Mouse (Mus musculus) adrenal gland, adult 18-20 months (tissue): ENCODE measurements at regions not wholly inside any gene's neighbourhood (a gene's known extent, or its start where the extent isn't known, plus 50 kb on each side); places are given as distances from the start of the nearest gene placed in this dataset.
"Not testable (repeated sequence)": the region's sequence is repeated elsewhere in the genome, so short reads cannot be mapped to it uniquely, and the experiment has no call there.

Experiments used
- DNase-seq, 2 experiments: peaks; one replicate each; pipeline ENCODE4 v3.0.0; 2021 to 2022; ENCODE audit warnings: low spot score in 2 of 2

DNA sequence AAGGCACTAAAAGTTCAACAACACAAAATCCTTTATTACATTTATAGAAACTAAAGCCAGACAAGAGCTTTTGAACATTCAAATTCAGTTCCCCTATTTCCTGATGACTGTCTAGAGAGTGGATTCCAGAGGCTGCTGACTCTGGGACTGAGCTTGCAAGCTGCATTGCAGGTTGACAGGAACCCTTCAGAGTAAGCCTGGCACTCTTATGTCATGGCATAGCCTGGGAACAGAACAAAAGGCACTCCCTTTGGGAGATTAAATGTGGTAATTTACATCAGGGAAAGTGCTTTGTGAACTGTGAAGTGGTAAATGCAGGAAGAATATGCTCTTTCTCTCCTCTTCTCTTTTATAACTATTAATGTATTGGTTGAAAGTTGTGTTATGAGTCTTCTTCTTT is 847.3 kb downstream of the Bcl11a start:
- no peak for DNase-seq

DNA sequence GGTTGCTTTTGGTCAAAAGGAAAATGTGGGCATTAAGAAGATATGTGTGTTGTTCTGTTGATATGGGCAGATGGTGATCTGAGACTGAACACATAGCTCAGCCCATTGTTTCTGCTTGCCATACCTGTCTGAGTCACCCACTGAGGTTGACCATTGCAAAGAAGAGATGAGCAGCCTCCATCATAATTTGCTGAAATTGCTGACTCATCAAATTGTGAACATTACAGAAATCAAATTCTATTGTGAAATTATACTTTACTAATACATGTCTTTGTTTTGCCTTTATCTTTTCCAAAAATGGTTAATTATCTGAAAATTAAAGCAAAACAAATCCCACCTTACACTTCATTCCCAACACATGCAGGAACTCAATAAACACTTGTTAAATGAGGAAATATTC is 865.8 kb downstream of the Bcl11a start:
- no peak for DNase-seq

DNA sequence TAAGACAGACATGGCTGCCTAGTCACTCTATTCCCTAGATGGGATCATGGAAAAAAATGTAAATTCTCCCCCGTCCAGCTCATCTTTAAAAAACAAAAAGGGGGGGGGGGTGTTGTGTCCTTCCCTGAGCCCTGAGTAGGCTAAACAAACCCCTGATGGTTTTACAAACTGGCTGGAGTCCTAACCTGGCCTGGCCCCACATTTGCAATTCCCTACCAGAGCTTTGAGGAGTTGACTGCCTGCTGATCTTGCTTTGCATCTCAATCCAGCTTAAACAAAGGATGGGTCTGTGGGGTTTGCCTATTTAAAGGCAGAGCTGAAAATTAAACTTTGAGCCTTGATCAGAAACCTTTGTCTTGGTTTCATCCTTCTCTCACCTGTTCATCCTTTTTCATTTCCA is 873.3 kb downstream of the Bcl11a start:
- DNase-seq, result no peak

DNA sequence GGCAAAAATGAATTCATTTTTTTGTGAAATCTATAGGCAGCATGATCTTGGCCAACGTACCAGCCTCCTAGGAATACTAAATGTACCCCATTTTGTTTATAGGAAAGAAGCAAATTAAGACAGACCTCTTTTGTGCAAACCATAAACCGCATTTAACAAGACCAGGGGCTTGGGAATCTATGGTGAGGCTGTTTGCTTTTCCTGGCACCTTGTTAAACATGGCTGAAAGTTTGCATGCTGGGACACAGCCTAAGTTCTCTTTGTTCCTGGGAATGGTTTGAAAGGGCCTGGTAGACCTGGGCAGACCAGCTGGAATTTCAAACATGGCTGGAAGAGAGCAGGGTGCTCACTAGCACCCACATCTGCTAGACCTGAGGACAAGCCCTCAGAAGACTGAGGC is 894.5 kb downstream of the Bcl11a start:
- DNase-seq, result no peak

DNA sequence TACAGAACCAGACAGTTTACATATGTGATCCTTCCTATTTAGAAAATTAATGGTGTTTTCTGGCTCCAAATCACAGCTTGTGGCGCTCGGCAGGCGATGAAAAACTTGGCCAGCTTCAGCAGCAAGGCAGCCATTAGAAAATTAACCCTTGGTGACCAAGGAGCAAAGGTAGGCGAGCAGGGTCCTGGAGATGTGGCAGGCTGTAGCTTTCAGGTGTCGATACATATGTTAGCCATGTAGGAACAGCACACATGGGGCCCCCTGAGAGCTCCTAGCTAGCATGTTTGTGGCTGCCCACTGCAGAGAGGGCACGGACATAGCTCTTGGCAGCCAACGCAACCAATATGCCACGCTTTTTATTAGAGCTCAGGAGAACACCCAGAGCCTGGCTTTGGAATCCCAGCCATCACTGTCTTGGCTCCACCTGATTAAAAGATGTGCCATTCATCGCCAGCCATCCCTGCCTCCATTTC is 902.4 kb downstream of the Bcl11a start:
- DNase-seq, result no peak

DNA sequence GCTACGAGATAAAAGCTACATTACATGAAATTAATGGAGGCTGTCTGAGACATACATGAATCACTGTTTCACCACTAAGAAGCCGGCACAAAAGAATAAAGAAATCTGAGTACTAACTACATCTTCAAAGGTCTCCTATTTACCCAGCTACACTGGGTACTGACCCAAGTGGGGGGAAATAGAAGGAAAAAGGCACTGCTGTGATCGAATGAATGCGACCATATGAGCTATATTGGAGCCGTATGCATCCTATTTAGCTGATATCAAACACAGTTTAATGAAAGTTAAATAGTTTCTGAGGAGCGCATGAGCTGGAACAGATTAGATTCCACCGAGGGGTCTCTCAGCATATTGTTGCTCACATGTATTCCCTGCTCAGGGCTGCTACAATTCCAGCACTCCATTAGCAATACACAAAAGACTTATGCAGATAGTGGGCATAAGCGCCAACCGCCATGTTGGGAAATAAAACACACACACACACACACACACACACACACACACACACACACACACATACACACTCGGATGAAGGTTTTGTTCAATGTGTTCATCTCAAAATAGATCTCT is 905.3 kb downstream of the Bcl11a start:
- DNase-seq, result no peak

DNA sequence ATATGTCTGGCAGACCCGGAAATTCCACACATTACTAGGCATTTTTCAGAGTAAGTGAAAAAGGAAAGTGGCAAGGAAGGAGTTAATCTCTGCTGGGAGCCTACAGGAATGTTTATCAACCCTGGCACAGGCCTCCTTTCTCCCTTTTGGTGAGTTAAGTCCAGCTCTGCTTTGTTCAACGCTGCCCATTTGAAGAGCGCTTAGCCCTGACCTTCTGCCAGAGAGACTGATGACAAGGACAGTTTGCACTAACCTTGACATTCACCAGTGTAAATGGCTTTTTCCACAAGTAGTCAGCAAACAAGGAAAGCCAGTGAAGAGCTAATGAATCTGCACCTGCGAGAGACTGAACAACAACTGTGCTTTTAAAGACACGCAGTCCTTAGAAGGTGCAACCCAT is 927.6 kb downstream of the Bcl11a start:
- peak in 1 of 2 experiments; percentile 42 for DNase-seq

DNA sequence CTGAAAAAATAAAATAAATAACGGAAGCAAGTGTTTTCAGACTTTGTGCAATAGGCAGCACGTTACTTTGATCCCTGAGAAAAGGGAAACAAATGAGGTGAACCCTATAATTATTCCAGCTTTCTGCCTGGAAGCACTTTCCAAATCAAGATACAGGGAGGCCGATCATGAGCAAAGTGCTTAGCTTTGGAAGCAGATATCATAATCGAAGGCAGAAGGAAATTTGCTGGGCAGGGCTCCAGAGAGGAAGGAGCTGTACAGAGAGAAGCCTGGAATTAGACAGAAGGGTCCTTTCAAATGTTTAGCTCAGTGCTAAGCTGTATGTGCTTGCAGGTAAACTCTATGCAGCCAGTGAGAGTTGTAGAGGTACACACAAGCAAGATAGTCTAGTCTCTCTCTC is 948.9 kb downstream of the Bcl11a start:
- no peak for DNase-seq

DNA sequence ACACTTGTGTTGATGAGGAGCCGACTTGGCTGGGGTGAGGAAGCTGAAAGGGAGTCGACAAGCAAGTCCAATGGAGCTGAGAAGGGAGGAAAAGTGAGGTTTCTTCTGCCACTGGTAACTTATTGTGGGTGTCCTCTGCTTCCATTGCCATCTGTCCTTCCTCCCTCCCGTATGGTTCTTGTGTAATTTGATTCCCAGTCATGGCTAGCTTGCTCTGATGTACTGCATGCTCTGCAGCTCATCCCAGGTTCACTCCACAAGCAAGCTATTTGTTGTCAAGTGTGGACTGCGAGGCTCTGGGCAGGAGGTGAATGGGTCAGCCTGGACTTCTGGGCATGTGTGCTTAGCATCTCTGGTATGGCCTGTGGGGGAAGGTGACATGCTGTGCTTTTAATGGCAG is 963.1 kb downstream of the Bcl11a start:
- no peak for DNase-seq

DNA sequence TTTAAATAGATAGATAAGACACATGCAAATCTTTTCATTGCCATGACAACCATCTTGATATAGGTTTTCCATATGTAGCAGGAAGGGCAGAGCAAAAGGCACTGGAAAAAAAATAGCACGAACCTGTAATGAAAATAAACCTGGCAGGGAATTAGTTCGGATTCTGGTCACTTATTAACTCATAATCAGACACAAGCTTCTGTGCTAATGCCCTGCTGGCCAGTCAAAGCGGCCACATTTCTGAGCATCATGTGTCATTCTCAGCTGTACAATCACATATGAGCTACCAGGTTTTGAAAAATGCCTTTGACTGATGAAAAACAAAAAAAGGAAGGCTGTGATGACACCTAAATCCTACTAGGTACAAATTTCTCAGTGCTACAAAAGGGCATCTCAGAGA is 964.9 kb downstream of the Bcl11a start:
- no peak for DNase-seq

DNA sequence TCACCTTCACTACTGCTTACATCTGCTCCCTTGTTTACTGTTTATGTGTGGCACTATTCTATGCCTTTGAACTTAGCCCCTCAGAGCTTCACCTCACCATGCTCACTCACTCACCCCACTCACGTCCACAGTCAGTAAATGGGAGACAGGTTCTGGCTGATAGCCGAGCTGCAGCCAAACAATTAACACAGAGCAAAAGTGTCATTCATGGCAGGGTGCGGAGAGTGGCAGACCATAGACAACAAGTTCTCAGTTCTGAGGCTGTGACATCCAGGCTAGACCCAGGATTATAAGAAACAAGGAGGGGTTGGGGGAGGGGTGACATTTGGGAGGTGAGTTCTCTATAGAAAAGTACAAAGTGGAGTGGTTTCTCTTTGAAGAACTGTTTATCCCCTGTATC is 967.5 kb downstream of the Bcl11a start:
- no peak for DNase-seq

DNA sequence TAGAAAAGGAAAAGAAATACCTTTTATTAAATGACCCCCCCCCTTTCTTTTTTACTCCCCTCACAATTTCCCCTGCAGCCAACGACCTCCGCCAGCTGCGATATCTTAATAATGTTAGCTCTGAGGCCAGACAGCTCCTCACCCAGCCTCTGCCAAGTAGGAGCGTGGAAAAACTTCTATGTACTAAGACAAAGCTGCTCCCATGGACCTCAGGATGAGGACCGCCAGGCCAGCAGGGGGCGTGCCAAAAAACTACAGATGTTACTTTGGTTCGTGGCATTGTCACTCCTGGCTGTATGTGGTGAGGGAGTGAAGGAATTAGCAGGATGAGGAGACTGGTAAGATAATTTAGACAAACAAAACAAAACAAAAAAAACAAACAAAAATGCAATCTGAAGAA is 968.1 kb downstream of the Bcl11a start:
- no peak for DNase-seq

DNA sequence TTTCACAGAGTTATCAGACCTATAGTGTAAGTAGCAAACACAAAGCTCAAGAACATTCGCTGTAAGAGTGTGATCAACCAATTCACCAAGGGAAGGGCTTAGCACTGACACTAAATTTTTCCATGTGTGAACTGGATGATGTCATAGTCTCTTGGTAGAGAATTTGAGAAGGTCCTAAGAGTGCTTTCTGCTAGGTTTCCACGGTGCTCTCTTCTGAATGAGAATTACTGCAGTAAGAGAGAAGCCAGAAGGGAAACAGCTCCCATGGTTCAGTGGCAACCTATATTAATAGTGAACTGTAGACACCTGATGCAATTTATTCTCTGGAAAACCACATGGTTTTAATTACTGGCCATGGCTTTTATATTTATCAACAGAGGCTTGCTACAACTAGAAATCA is 977.8 kb downstream of the Bcl11a start:
- no peak for DNase-seq

DNA sequence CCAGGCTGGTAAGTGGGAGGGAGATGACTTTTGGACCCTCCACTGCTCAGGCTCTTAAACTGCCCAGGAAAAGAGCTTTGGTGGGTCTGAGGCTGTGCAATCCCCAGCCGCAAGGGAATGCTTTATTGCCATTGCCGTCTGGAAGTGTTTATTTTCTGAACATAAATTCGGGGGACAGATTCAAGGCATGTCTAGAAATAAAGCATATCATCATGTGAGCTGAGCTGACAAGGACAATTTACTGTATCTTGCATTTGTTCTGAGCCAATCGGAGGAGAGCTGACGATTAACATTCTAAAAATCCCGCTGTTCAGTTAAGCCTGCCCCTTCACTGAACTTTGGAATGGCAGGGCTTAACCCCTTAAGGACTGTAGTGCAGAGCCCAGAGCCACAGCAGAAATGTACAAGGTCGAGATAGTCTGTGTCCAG is 979.3 kb downstream of the Bcl11a start:
- DNase-seq, result no peak

DNA sequence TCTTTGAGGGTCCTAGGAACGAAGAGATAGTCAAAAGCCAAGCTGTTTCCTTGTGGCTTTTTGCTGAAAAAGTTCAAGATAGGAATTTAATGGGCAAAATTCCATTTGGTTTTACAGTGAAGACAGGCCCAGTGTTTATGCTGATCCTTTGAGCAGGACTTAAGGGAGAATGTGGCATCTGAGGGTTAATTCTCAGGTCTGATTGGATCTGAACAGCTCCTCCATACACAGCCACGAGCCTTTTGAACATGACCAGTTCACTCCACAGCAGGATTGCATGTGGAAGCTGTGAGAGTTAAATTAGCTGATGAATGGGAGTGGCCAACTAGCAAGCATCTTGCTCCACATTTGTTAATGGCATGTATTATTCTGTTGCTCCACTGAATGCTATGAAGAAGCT is 979.7 kb downstream of the Bcl11a start:
- no peak for DNase-seq

DNA sequence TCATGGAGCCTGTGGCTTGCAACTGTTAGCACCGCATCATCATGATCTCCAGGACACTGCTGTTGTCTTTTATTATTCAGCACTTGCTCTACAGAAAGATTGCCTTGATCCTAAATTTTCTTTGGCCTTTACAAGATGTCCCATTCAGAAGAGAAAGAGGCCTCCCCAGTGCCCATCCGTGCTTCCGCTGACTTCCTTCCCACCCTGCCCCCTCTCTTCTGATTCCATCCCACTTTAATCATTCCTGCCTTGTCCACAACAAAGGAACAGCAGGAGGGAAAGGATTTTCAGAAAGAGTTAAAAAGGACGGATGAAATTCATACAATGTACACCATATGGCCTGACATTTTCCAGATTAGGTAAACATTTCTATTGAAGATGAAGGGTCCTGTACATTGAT is 985.2 kb downstream of the Bcl11a start:
- no peak for DNase-seq

DNA sequence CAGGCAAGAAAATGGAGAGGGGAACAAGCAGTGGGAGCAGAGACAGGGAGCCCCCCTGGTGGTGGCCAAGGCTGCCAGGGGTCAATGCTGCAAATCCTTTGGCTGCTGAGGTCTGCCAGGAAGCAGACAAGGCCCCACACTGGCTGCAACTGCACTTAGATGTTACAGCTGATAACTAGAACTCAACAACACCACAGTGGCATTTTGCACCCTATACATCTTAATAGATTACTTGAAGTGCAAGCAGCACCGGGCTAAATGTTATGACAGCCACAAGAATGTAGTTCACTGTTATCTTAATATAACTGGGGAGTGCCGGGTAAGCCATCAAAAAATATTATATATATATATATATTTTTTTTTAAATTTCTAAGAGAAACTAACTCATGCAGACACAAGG is 986.1 kb downstream of the Bcl11a start:
- DNase-seq, result no peak

DNA sequence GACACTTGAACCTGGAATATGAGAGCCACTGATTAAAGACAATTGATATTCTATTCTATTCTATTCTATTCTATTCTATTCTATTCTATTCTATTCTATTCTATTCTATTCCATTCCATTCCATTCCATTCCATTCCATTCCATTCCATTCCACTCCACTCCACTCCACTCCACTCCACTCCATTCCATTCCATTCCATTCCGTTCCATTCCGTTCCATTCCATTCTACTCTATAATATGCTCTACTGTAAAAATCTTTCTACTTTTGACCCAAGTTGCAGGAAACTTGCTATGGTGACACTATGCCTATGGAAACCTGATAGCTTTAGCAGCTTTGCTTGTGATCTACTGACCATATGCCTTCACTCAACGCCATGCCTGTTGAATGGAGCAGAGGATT is 1022.1 kb downstream of the Bcl11a start:
- not testable (repeated sequence) for DNase-seq

DNA sequence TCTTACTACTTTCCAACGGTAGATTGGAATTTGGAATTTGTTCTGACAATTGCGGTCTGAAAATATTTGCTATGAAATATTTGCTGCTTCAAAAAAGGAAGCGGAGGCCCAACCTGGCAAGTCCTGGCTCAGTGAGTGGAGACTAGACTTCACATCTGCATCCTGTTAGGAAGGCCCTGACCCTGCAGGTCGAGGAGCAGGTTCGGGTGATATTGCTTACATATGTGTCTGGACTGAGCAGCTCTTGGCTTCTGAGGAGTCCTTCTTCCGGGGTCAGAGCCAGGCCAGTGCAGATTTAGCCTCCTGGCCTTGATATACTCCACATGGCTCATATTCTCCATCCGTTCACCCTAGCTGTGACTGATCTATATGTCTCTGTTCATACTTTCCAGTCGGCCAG is 1026.6 kb downstream of the Bcl11a start:
- DNase-seq, result no peak

DNA sequence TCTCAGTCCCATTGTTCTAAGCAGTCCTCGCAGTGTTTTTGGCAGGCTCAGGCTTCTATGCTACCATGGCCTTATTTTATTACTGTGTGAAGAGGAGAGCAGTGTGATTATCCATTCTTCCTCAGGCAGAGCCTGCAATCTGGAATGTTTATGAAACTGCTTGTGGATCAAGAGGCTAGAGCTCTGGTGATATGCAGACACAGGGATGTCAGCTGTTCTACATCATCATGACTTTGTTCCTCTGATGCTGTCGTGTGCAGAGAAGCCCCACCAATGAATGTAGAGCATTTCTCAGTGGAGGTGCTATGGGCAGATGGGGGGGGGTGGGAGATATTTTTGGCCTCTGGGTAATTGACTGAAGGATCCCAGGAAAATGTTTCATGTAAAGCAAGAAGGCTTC is 1046.6 kb downstream of the Bcl11a start:
- no peak for DNase-seq

DNA sequence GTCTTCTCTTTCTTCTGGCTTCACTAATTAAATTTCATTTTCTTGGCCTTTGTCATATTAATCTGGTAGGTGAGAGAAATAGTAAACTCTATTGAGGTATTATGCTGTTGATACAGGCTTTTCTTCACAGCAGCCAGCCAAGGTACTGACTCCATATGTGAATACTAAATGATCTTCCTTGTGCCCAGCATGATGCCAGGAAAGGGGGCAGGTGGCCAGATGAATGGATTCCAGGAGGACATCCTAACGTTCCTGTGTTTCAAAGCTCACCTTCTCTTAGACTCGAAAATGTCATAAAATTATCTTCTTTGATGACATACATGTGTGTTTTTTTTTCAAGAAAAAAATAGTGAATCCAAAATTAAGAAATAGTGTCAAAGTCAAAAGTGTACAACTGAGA is 1064.4 kb downstream of the Bcl11a start:
- no peak for DNase-seq

DNA sequence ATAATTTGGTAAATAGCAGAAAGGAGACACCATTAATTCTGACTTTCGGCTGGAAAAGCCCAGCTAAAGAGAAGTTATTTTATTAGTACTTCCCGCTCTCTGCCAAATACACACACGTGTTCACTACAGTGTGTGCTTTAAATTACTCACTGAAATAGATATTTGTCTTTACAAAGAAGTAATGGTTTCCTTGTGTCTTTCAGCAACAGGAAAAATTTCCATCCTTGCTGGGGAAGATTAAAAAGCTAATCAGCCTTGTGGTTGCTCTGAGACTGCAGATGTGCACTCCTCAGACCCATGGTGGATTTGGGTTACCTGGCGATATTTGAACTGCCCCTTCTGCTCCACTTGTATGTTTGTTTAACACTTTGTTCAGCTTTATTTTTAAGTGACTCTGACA is 1065.0 kb downstream of the Bcl11a start:
- no peak for DNase-seq

DNA sequence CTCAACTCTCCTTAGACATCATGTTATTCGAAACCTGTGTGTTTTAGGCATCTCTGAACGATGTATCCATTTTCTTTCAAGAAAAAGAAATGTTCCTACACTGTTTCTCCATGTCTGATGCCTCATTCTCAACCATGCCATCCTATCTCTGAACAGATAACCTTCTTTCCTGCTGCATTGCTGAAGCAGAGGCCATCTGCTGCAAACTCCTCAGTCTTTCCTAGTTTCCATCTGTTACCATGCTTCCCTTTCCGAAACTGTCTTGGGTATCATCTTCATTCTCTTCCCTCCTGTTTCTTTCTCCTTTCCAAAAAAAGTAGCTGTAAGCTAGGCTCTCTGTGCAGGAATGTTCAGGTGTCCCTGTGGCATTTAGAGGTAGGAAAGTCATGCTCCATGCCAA is 1063.3 kb downstream of the 5730522E02Rik start:
- DNase-seq, result no peak

DNA sequence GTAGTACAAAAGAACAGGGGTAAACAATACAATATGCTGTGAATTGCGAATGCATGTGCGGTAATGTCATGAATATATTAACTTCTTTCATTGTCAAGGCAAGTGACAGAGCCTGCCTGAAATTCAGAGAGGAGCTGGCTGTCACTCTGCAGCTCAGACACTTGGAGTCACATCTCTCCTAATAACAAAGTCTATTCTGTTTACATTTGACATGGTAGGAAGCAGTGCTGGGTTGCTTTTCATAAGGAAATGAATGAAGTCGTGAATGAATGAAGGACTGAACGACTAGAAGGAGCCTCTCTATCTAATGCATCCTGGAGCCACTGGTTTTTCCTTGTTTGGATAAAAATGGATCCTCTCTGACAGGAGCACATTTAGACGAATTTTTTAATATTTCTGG is 1053.9 kb downstream of the 5730522E02Rik start:
- DNase-seq, result no peak
